Mouse (Mus musculus) cortical plate, adult 2 months (tissue): ENCODE data around the gene Ackr3.

ENCODE experiments used
- CTCF ChIP-seq: fragments of 200-500 bp; IDR thresholded peaks from 2 replicates; pipeline ENCODE4 v1.5.1; 2011; ENCODE audit warnings: mild to moderate bottlenecking, control low read depth, low read length; ENCODE audit not compliant: insufficient read depth; ENCODE audit errors: extremely low read depth
- POLR2A ChIP-seq: fragments of 200-500 bp; IDR thresholded peaks from 2 replicates; pipeline ENCODE4 v1.6.1; 2011; ENCODE audit warnings: mild to moderate bottlenecking, low read length, control low read depth; ENCODE audit not compliant: insufficient read depth; ENCODE audit errors: extremely low read depth

- TF ChIP-seq CTCF (no peak), POLR2A (no peak)
Observed at GRCm38 (mm10) chr1:90163161-90163560, 40.6 kb upstream of the Ackr3 start.
